Mouse (Mus musculus): Measurements from ENCODE around the gene Dnm3.

- TF ChIP-seq POLR2A (IDR thresholded peaks at IDR 0.05; ENCODE audit: borderline replicate concordance, control insufficient read depth, low read depth, low read length) (no peak), CTCF (IDR thresholded peaks at IDR 0.05; ENCODE audit: control insufficient read depth, insufficient read depth, low read length) (no peak)
These were observed 384.8 kb downstream of the Dnm3 start for GRCm38 (mm10) chr1:162092899-162093659.
